Mouse (Mus musculus) intestine, embryonic 14.5 days (tissue): ENCODE data around the gene Tpd52l2. TPM values are rescaled to one million over a fixed set of nuclear protein-coding genes. Genes with fewer than 3 reads are reported as not detected.

ENCODE experiments used
- ATAC-seq: fragments of 200-750 bp; cut with Nextera tagmentation; replicated peaks from 2 replicates; pipeline ENCODE4 v1.8.0; 2017; ENCODE audit warnings: low read depth, moderate number of reproducible peaks, moderate TSS enrichment, moderate library complexity; ENCODE audit not compliant: low FRiP score, low TSS enrichment
- DNase-seq: peaks from one replicate; pipeline ENCODE4 v3.0.0-alpha.2; 2018; ENCODE audit warnings: low spot score
- H3K27ac ChIP-seq: fragments of 300-500 bp; sonication (generic); 2 replicates; pipeline ENCODE4 v1.5.1; 2014; ENCODE audit warnings: low read depth, mild to moderate bottlenecking, control low read depth
- H3K27me3 ChIP-seq: fragments of 300-500 bp; sonication (generic); replicated peaks from 2 replicates; pipeline ENCODE4 v1.6.1; 2014; ENCODE audit warnings: low read length, control low read depth; ENCODE audit not compliant: control insufficient read depth, insufficient read depth
- H3K36me3 ChIP-seq: fragments of 300-500 bp; sonication (generic); 2 replicates; pipeline ENCODE4 v1.6.1; 2014; ENCODE audit warnings: low read length, control low read depth; ENCODE audit not compliant: control insufficient read depth, insufficient read depth
- H3K4me1 ChIP-seq: fragments of 300-500 bp; sonication (generic); replicated peaks from 2 replicates; pipeline ENCODE4 v1.6.1; 2014; ENCODE audit warnings: low read length, control low read depth, mixed read lengths; ENCODE audit not compliant: control insufficient read depth, insufficient read depth
- H3K4me2 ChIP-seq: fragments of 300-500 bp; sonication (generic); 2 replicates; pipeline ENCODE4 v1.6.1; 2014; ENCODE audit warnings: low read length
- H3K4me3 ChIP-seq: fragments of 300-500 bp; sonication (generic); 2 replicates; pipeline ENCODE4 v1.5.1; 2014; ENCODE audit warnings: low read depth, low read length, control low read depth, mixed read lengths
- H3K9ac ChIP-seq: fragments of 300-500 bp; sonication (generic); 2 replicates; pipeline ENCODE4 v1.6.1; 2014; ENCODE audit warnings: mild to moderate bottlenecking, low read length
- H3K9me3 ChIP-seq: fragments of 300-500 bp; sonication (generic); 2 replicates; pipeline ENCODE4 v1.6.1; 2016; ENCODE audit warnings: low read length, control low read depth; ENCODE audit not compliant: control insufficient read depth
- WGBS: fragments of 180-500 bp; shearing (Covaris S2); extraction: QIAGEN DNeasy Blood & Tissue Kit; methylation state at CpG from one replicate; pipeline ENCODE4 v1.1.7; 2014; 5-methylcytosine and 5-hydroxymethylcytosine counted together
- polyA plus RNA-seq: library from polyadenylated mRNA; unstranded; fragments of >200 nt; fragmentation: Nextera tagmentation; extraction: Ambion mirVana; gene quantifications from 2 replicates; pipeline ENCODE4 v1.2.1, GENCODE M21; 2014

Tpd52l2 gene
- polyA plus RNA-seq, 1 experiment from 2014 or later: 152 TPM

GRCm38 (mm10) chr2:181519201-181519600 lies 22.3 kb downstream of the Tpd52l2 start:
- Histone ChIP-seq H3K9ac (peak overlapping the region; percentile 92), H3K27ac (peak overlapping the region; percentile 97), H3K9me3 (no peaks in the 10 kb centered on the region), H3K4me2 (peak overlapping the region; percentile 73), H3K27me3 (no peaks in the 10 kb centered on the region), H3K4me3 (peak overlapping the region; percentile 85), H3K36me3 (peaks cover 34% of the 10 kb centered on the region), H3K4me1 (peaks cover 20% of the 10 kb centered on the region)
- 66% methylated on average over 3 of the region's 3 CpGs for WGBS
- DNase-seq: no peak
- ATAC-seq: no peak

- peak within 1 kb of the TSS; percentile 97 for H3K27ac ChIP-seq
- ATAC-seq (peak; percentile 97), DNase-seq (peak; percentile 97)
- H3K4me3 ChIP-seq: peak within 1 kb of the TSS; percentile 85
- no peaks in the 10 kb centered on the region for H3K27me3 ChIP-seq
- peaks cover 24% of the 10 kb centered on the region for H3K36me3 ChIP-seq
- H3K4me1 ChIP-seq: peaks cover 25% of the 10 kb centered on the region
- WGBS: under 1% methylated on average over 74 of the region's 74 CpGs
- H3K4me2 ChIP-seq: peak within 1 kb of the TSS; percentile 73
- no peaks in the 10 kb centered on the region for H3K9me3 ChIP-seq
- H3K9ac ChIP-seq: peak within 1 kb of the TSS; percentile 92
Observed at GRCm38 (mm10) chr2:181520118-181520935, 23.4 kb downstream of the Tpd52l2 start, which contains the start of gene Dnajc5. Gene Dnajc5 (plus strand): TSS chr2:181520485.

- peak overlapping the region; percentile 62 for H3K4me2 ChIP-seq
- H3K4me1 ChIP-seq: peaks cover 25% of the 10 kb centered on the region
- H3K36me3 ChIP-seq: peaks cover 18% of the 10 kb centered on the region
- no peaks in the 10 kb centered on the region for H3K27me3 ChIP-seq
- no peak for DNase-seq
- peak overlapping the region; percentile 92 for H3K9ac ChIP-seq
- under 1% methylated on average over 17 of the region's 17 CpGs for WGBS
- no peaks in the 10 kb centered on the region for H3K9me3 ChIP-seq
- H3K4me3 ChIP-seq: peak overlapping the region; percentile 85
- H3K27ac ChIP-seq: peak overlapping the region; percentile 97
- no peak for ATAC-seq
Observed at GRCm38 (mm10) chr2:181520936-181521227, 23.9 kb downstream of the Tpd52l2 start.

- DNase-seq (no peak), ATAC-seq (no peak)
- 47% methylated on average over 10 of the region's 10 CpGs for WGBS
Observed at GRCm38 (mm10) chr2:181521491-181521890, 24.5 kb downstream of the Tpd52l2 start.

GRCm38 (mm10) chr2:181522811-181523210 lies 25.9 kb downstream of the Tpd52l2 start:
- Histone ChIP-seq H3K27ac (no peak overlapping the region), H3K9ac (no peak overlapping the region), H3K4me2 (no peak overlapping the region), H3K4me3 (no peak overlapping the region), H3K36me3 (peaks cover 5% of the 10 kb centered on the region; the same call in 1 of the 2 replicates), H3K9me3 (no peaks in the 10 kb centered on the region), H3K4me1 (peaks cover 25% of the 10 kb centered on the region), H3K27me3 (no peaks in the 10 kb centered on the region)
- ATAC-seq (no peak), DNase-seq (no peak)
- 70% methylated on average over 5 of the region's 5 CpGs for whole genome bisulfite sequencing

More at GRCm38 (mm10) chr2:181521491-181521890, 24.5 kb downstream of the Tpd52l2 start:
- peak overlapping the region; percentile 92 for H3K9ac ChIP-seq
- H3K4me1 ChIP-seq: peaks cover 25% of the 10 kb centered on the region
- peak overlapping the region; percentile 85 for H3K4me3 ChIP-seq
- H3K27ac ChIP-seq: no peak overlapping the region
- H3K27me3 ChIP-seq: no peaks in the 10 kb centered on the region
- no peaks in the 10 kb centered on the region for H3K9me3 ChIP-seq
- H3K4me2 ChIP-seq: peak overlapping the region; percentile 62
- peaks cover 12% of the 10 kb centered on the region for H3K36me3 ChIP-seq

GRCm38 (mm10) chr2:181525526-181525925 lies 28.6 kb downstream of the Tpd52l2 start:
- H3K4me3 ChIP-seq: no peak overlapping the region
- H3K36me3 ChIP-seq: peaks cover 9% of the 10 kb centered on the region; the same call in 1 of the 2 replicates
- H3K4me1 ChIP-seq: peaks cover 14% of the 10 kb centered on the region
- no peak overlapping the region for H3K9ac ChIP-seq
- H3K9me3 ChIP-seq: 0 out of 2 replicates have a peak, but pooled peaks cover under 1% of the 10 kb centered on the region
- H3K27me3 ChIP-seq: no peaks in the 10 kb centered on the region
- H3K4me2 ChIP-seq: peak overlapping the region; percentile 4; the same call in 1 of the 2 replicates
- no peak for DNase-seq
- no peak; the same call in 1 of the 2 replicates for ATAC-seq
- WGBS: 73% methylated on average over 5 of the region's 5 CpGs
- H3K27ac ChIP-seq: peak overlapping the region; percentile 47; the same call in 1 of the 2 replicates

- Histone ChIP-seq H3K4me1 (0 out of 2 replicates have a peak, but pooled peaks cover 5% of the 10 kb centered on the region), H3K4me2 (no peak overlapping the region), H3K36me3 (peaks cover 9% of the 10 kb centered on the region), H3K9ac (no peak overlapping the region), H3K9me3 (0 out of 2 replicates have a peak, but pooled peaks cover 5% of the 10 kb centered on the region), H3K27ac (no peak overlapping the region), H3K4me3 (no peak overlapping the region), H3K27me3 (no peaks in the 10 kb centered on the region)
- 97% methylated on average over 1 of the region's 1 CpGs for whole genome bisulfite sequencing
- DNase-seq (no peak), ATAC-seq (no peak)
Observed at GRCm38 (mm10) chr2:181529076-181529475, 32.1 kb downstream of the Tpd52l2 start.

- DNase-seq: no peak
- H3K9me3 ChIP-seq: 0 out of 2 replicates have a peak, but pooled peaks cover 5% of the 10 kb centered on the region
- WGBS: 95% methylated on average over 3 of the region's 3 CpGs
- no peak overlapping the region for H3K9ac ChIP-seq
- no peaks in the 10 kb centered on the region for H3K27me3 ChIP-seq
- no peak overlapping the region for H3K4me3 ChIP-seq
- no peak overlapping the region for H3K4me2 ChIP-seq
- peaks cover 7% of the 10 kb centered on the region for H3K36me3 ChIP-seq
- no peaks in the 10 kb centered on the region for H3K4me1 ChIP-seq
- H3K27ac ChIP-seq: no peak overlapping the region
- ATAC-seq: no peak
Observed at GRCm38 (mm10) chr2:181532589-181532988, 35.6 kb downstream of the Tpd52l2 start.
